13 mouse cellular contexts compared by ENCODE assay signal in genomic region chr2:120978693-120979037, GRCm38 (mm10). TPM values are rescaled to one million over a fixed set of nuclear protein-coding genes. Genes with fewer than 3 reads are reported as not detected.
DNase-seq lines count a peak whose midpoint lies in the region; ATAC-seq and TF ChIP-seq lines count a peak whose summit lies in the region.
"Had no signal": no experiment of that assay in that cellular context is flagged by ENCODE, and none has a peak within 500 bp of the region (broad histone marks: within the 10 kb centered on the region; RNA-seq: fewer than 3 reads in every experiment).

No protein-coding gene starts in this region.

- no peaks in the 10 kb centered on the region for H3K9me3 ChIP-seq in forebrain, postnatal 0 days (ENCODE audit: low read length)
- H3K9me3 ChIP-seq in forebrain, embryonic 15.5 days, result no peaks in the 10 kb centered on the region
- no peaks in the 10 kb centered on the region for H3K9me3 ChIP-seq in midbrain, embryonic 14.5 days (ENCODE audit: control insufficient read depth, low read length)
- no peaks in the 10 kb centered on the region for H3K9me3 ChIP-seq in midbrain, embryonic 15.5 days
- no peaks in the 10 kb centered on the region for H3K9me3 ChIP-seq in hindbrain, embryonic 13.5 days
- H3K9me3 ChIP-seq: embryonic facial prominence, embryonic 15.5 days; hindbrain, embryonic 10.5 days; lung, embryonic 15.5 days had no signal

- no peak overlapping the region for H3K4me3 ChIP-seq in forebrain, postnatal 0 days (ENCODE audit: low read depth, low read length)
- no peak overlapping the region for H3K4me3 ChIP-seq in forebrain, embryonic 15.5 days
- H3K4me3 ChIP-seq in midbrain, embryonic 14.5 days (replicated peaks; ENCODE audit: low read depth, low read length), result no peak overlapping the region
- H3K4me3 ChIP-seq in midbrain, embryonic 15.5 days, result no peak overlapping the region
- no peak overlapping the region for H3K4me3 ChIP-seq in hindbrain, embryonic 13.5 days
- H3K4me3 ChIP-seq: embryonic facial prominence, embryonic 15.5 days; lung, embryonic 15.5 days had no signal

- 0 out of 2 replicates have a peak, but pooled peaks cover 2% of the 10 kb centered on the region for H3K4me1 ChIP-seq in forebrain, postnatal 0 days (ENCODE audit: insufficient read depth)
- H3K4me1 ChIP-seq in forebrain, embryonic 15.5 days, result peaks cover 10% of the 10 kb centered on the region; the same call in 1 of the 2 replicates
- 0 out of 2 replicates have a peak, but pooled peaks cover 6% of the 10 kb centered on the region for H3K4me1 ChIP-seq in midbrain, embryonic 14.5 days (ENCODE audit: control insufficient read depth, insufficient read depth, low read length)
- H3K4me1 ChIP-seq in midbrain, embryonic 15.5 days, result peaks cover 12% of the 10 kb centered on the region
- H3K4me1 ChIP-seq in hindbrain, embryonic 13.5 days (replicated peaks), result peaks cover 7% of the 10 kb centered on the region
- H3K4me1 ChIP-seq: lung, embryonic 15.5 days had no signal

- no peak for ATAC-seq in forebrain, postnatal 0 days
- no peak for ATAC-seq in forebrain, embryonic 15.5 days (replicated peaks)
- ATAC-seq in midbrain, embryonic 14.5 days (ENCODE audit: low FRiP score, low TSS enrichment), result no peak
- ATAC-seq in midbrain, embryonic 15.5 days (replicated peaks), result no peak
- no peak for ATAC-seq in hindbrain, embryonic 13.5 days (ENCODE audit: low FRiP score)

- no peak overlapping the region for H3K27ac ChIP-seq in forebrain, postnatal 0 days (ENCODE audit: low read depth, low read length)
- H3K27ac ChIP-seq in forebrain, embryonic 15.5 days (replicated peaks), result no peak overlapping the region
- no peak overlapping the region for H3K27ac ChIP-seq in midbrain, embryonic 14.5 days (replicated peaks; ENCODE audit: low read depth, low read length)
- no peak overlapping the region for H3K27ac ChIP-seq in midbrain, embryonic 15.5 days
- no peak overlapping the region for H3K27ac ChIP-seq in hindbrain, embryonic 13.5 days
- H3K27ac ChIP-seq: embryonic facial prominence, embryonic 15.5 days; hindbrain, embryonic 10.5 days; lung, embryonic 15.5 days had no signal

- H3K36me3 ChIP-seq in forebrain, postnatal 0 days (ENCODE audit: insufficient read depth), result 0 out of 2 replicates have a peak, but pooled peaks cover 13% of the 10 kb centered on the region
- no peaks in the 10 kb centered on the region for H3K36me3 ChIP-seq in forebrain, embryonic 15.5 days
- peaks cover 6% of the 10 kb centered on the region; the same call in 1 of the 2 replicates for H3K36me3 ChIP-seq in midbrain, embryonic 14.5 days (ENCODE audit: control insufficient read depth, insufficient read depth, low read length)
- H3K36me3 ChIP-seq in midbrain, embryonic 15.5 days (replicated peaks), result no peaks in the 10 kb centered on the region
- peaks cover 9% of the 10 kb centered on the region for H3K36me3 ChIP-seq in hindbrain, embryonic 13.5 days
- H3K36me3 ChIP-seq: embryonic facial prominence, embryonic 15.5 days; hindbrain, embryonic 10.5 days; lung, embryonic 15.5 days had no signal

- no peak overlapping the region for H3K9ac ChIP-seq in forebrain, postnatal 0 days
- H3K9ac ChIP-seq in forebrain, embryonic 15.5 days (replicated peaks), result no peak overlapping the region
- no peak overlapping the region for H3K9ac ChIP-seq in midbrain, embryonic 14.5 days (replicated peaks; ENCODE audit: low read length)
- no peak overlapping the region for H3K9ac ChIP-seq in midbrain, embryonic 15.5 days
- no peak overlapping the region for H3K9ac ChIP-seq in hindbrain, embryonic 13.5 days
- H3K9ac ChIP-seq: embryonic facial prominence, embryonic 15.5 days; lung, embryonic 15.5 days had no signal

- peak; percentile 41 for TF ChIP-seq CTCF in forebrain, postnatal 0 days (IDR thresholded peaks at IDR 0.05; ENCODE audit: low read depth)

- H3K4me2 ChIP-seq in forebrain, postnatal 0 days (ENCODE audit: low read depth), result no peak overlapping the region
- H3K4me2 ChIP-seq in forebrain, embryonic 15.5 days (replicated peaks), result no peak overlapping the region
- H3K4me2 ChIP-seq in midbrain, embryonic 14.5 days (ENCODE audit: low read length), result no peak overlapping the region
- no peak overlapping the region for H3K4me2 ChIP-seq in midbrain, embryonic 15.5 days
- H3K4me2 ChIP-seq in hindbrain, embryonic 13.5 days, result no peak overlapping the region
- H3K4me2 ChIP-seq: embryonic facial prominence, embryonic 15.5 days had no signal

- DNase-seq in forebrain, postnatal 0 days, result peak; percentile 15
- DNase-seq in midbrain, embryonic 14.5 days, result peak; percentile 36
- DNase-seq in c-Kit-positive CD71-positive TER-119-positive erythroid progenitor cells, embryonic 14.5 days (ENCODE audit: low spot score), result peak; percentile 22
- peak; percentile 55 for DNase-seq in retina, postnatal 1 day
- DNase-seq in urinary bladder, postnatal 25 days (ENCODE audit: low spot score), result no peak
- DNase-seq: thymus, postnatal 14 days had no signal

- WGBS in forebrain, postnatal 0 days, result 37% methylated on average over 2 of the region's 2 CpGs
- WGBS in forebrain, embryonic 15.5 days, result 43% methylated on average over 2 of the region's 2 CpGs
- WGBS in midbrain, embryonic 14.5 days, result 35% methylated on average over 2 of the region's 2 CpGs
- WGBS in midbrain, embryonic 15.5 days, result 46% methylated on average over 2 of the region's 2 CpGs
- WGBS in hindbrain, embryonic 13.5 days, result 45% methylated on average over 2 of the region's 2 CpGs

- H3K27me3 ChIP-seq in forebrain, postnatal 0 days (ENCODE audit: insufficient read depth, low read length), result no peaks in the 10 kb centered on the region
- H3K27me3 ChIP-seq in forebrain, embryonic 15.5 days, result no peaks in the 10 kb centered on the region
- H3K27me3 ChIP-seq in midbrain, embryonic 14.5 days (ENCODE audit: control insufficient read depth, insufficient read depth, low read length), result no peaks in the 10 kb centered on the region
- H3K27me3 ChIP-seq in midbrain, embryonic 15.5 days (replicated peaks), result no peaks in the 10 kb centered on the region
- no peaks in the 10 kb centered on the region for H3K27me3 ChIP-seq in hindbrain, embryonic 13.5 days
- H3K27me3 ChIP-seq: embryonic facial prominence, embryonic 15.5 days; lung, embryonic 15.5 days had no signal

RNA-seq across cellular contexts. Expression of gene Tmem62, which starts 1.8 kb away (rescaled TPM):
- 16.3 and 17.3 TPM in 2 replicates for total RNA-seq in forebrain, postnatal 0 days (2014; rRNA removed)
- 9.3 and 11.6 TPM in 2 replicates for polyA plus RNA-seq in forebrain, postnatal 0 days (2015; fragmentation: Nextera tagmentation; extraction: Ambion mirVana)
- 7.9 and 8.1 TPM in 2 replicates for polyA plus RNA-seq in forebrain, embryonic 15.5 days (2015; fragmentation: Nextera tagmentation; extraction: Ambion mirVana)
- 11.9 and 13.8 TPM in 2 replicates for polyA plus RNA-seq in midbrain, embryonic 14.5 days (2014; fragmentation: Nextera tagmentation; extraction: Ambion mirVana)
- polyA plus RNA-seq in midbrain, embryonic 15.5 days (2015; fragmentation: Nextera tagmentation; extraction: Ambion mirVana), result 14.6 and 15.0 TPM in 2 replicates
- polyA plus RNA-seq in hindbrain, embryonic 13.5 days (2015; fragmentation: Nextera tagmentation; extraction: Ambion mirVana), result 9.6 and 11.1 TPM in 2 replicates

RNA-seq across cellular contexts. Expression of gene Ubr1, which starts 8.2 kb away (rescaled TPM):
- 25.5 and 29.8 TPM in 2 replicates for total RNA-seq in forebrain, postnatal 0 days (2014; rRNA removed)
- polyA plus RNA-seq in forebrain, postnatal 0 days (2015; fragmentation: Nextera tagmentation; extraction: Ambion mirVana), result 14.6 and 25.0 TPM in 2 replicates
- 34.6 and 35.3 TPM in 2 replicates for polyA plus RNA-seq in forebrain, embryonic 15.5 days (2015; fragmentation: Nextera tagmentation; extraction: Ambion mirVana)
- polyA plus RNA-seq in midbrain, embryonic 14.5 days (2014; fragmentation: Nextera tagmentation; extraction: Ambion mirVana), result 28.3 and 40.5 TPM in 2 replicates
- polyA plus RNA-seq in midbrain, embryonic 15.5 days (2015; fragmentation: Nextera tagmentation; extraction: Ambion mirVana), result 33.5 and 38.5 TPM in 2 replicates
- 35.3 and 35.9 TPM in 2 replicates for polyA plus RNA-seq in hindbrain, embryonic 13.5 days (2015; fragmentation: Nextera tagmentation; extraction: Ambion mirVana)

RNA-seq across cellular contexts. Expression of gene Ccndbp1, which starts 29.5 kb away (rescaled TPM):
- 63.3 and 65.8 TPM in 2 replicates for total RNA-seq in forebrain, postnatal 0 days (2014; rRNA removed)
- 82.0 and 85.0 TPM in 2 replicates for polyA plus RNA-seq in forebrain, postnatal 0 days (2015; fragmentation: Nextera tagmentation; extraction: Ambion mirVana)
- polyA plus RNA-seq in forebrain, embryonic 15.5 days (2015; fragmentation: Nextera tagmentation; extraction: Ambion mirVana), result 78.4 and 80.9 TPM in 2 replicates
- 82.6 and 84.9 TPM in 2 replicates for polyA plus RNA-seq in midbrain, embryonic 14.5 days (2014; fragmentation: Nextera tagmentation; extraction: Ambion mirVana)
- 77.7 and 79.4 TPM in 2 replicates for polyA plus RNA-seq in midbrain, embryonic 15.5 days (2015; fragmentation: Nextera tagmentation; extraction: Ambion mirVana)
- 78.0 and 85.0 TPM in 2 replicates for polyA plus RNA-seq in hindbrain, embryonic 13.5 days (2015; fragmentation: Nextera tagmentation; extraction: Ambion mirVana)

RNA-seq across cellular contexts. Expression of gene Epb42, which starts 58.2 kb away (rescaled TPM):
- 0.46 TPM in 1 of 2 replicates, not detected in the other for total RNA-seq in forebrain, postnatal 0 days (2014; rRNA removed)
- polyA plus RNA-seq in forebrain, postnatal 0 days (2015; fragmentation: Nextera tagmentation; extraction: Ambion mirVana), result 0.06 TPM in 1 of 2 replicates, not detected in the other
- polyA plus RNA-seq in forebrain, embryonic 15.5 days (2015; fragmentation: Nextera tagmentation; extraction: Ambion mirVana), result 0.25 and 0.69 TPM in 2 replicates
- 0.16 and 0.32 TPM in 2 replicates for polyA plus RNA-seq in midbrain, embryonic 14.5 days (2014; fragmentation: Nextera tagmentation; extraction: Ambion mirVana)
- 0.32 and 0.44 TPM in 2 replicates for polyA plus RNA-seq in midbrain, embryonic 15.5 days (2015; fragmentation: Nextera tagmentation; extraction: Ambion mirVana)
- polyA plus RNA-seq in hindbrain, embryonic 13.5 days (2015; fragmentation: Nextera tagmentation; extraction: Ambion mirVana), result 0.47 and 0.48 TPM in 2 replicates
- total RNA-seq: left cerebral cortex, postnatal 36 days had no signal
